Mouse (Mus musculus) splenic B cell, adult 2 months (primary cell): ENCODE results near the gene Fam168b.

Experiments
- DNase-seq: peaks from one replicate; pipeline ENCODE4 v3.0.0-alpha.2; 2011; ENCODE audit warnings: low read depth, low spot score
- H3K27me3 ChIP-seq: 2 replicates; pipeline ENCODE4 v1.6.1; 2012; ENCODE audit warnings: mild to moderate bottlenecking, low read length, moderate library complexity, mixed read lengths; ENCODE audit not compliant: control insufficient read depth, poor library complexity, insufficient read depth, severe bottlenecking
- H3K36me3 ChIP-seq: 2 replicates; pipeline ENCODE4 v1.6.1; 2012; ENCODE audit warnings: mild to moderate bottlenecking, low read length, moderate library complexity, mixed read lengths; ENCODE audit not compliant: control insufficient read depth, poor library complexity, insufficient read depth, severe bottlenecking

Fam168b gene

DNA sequence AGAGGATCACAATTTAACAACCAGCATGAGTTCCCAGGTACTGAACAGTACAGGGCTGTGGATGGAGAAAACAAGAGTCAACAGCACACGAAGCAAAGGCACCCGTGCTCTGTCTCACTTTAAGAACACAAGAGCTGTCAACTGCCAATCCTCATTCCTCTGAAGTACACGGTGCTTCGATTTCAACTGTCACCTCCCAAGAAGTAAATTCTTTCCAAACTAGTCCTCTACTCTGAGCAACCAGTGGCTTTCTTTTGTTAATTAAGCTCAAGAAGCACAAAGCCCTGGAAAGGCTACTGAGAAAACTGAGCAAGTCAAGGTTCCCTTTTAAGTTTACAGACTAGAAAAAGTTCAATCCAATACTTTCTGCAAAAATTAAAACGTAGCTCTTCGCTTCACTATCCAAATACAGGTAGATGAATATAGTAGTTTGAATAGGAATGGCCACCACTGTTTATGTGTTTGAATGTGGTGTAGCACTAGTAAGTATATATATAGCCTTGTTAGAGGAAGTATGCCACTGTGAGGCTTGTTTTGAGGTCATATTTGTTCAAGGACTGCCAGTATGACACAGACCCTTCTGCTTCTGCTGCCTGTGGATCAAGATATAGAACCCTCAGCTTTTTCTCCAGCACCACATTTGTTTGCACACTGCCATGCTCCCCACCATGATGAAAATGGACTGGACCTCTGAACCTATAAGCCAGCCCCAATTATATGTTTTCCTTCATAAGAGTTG, 4.7 kb downstream of the Fam168b start:
- Histone ChIP-seq H3K36me3 (no peaks in the 10 kb centered on the region; the same call in 1 of the 2 replicates), H3K27me3 (no peaks in the 10 kb centered on the region)
- DNase-seq, result peak; percentile 63

- DNase-seq, result no peak
- no peaks in the 10 kb centered on the region; the same call in 1 of the 2 replicates for H3K36me3 ChIP-seq
- H3K27me3 ChIP-seq, result no peaks in the 10 kb centered on the region
These were observed 8.0 kb downstream of the Fam168b start for GRCm38 (mm10) chr1:34834904-34835303.

- no peak for DNase-seq
- Histone ChIP-seq H3K36me3 (peaks cover 2% of the 10 kb centered on the region), H3K27me3 (no peaks in the 10 kb centered on the region)
These were observed 11.5 kb downstream of the Fam168b start for GRCm38 (mm10) chr1:34831381-34831780.

DNA sequence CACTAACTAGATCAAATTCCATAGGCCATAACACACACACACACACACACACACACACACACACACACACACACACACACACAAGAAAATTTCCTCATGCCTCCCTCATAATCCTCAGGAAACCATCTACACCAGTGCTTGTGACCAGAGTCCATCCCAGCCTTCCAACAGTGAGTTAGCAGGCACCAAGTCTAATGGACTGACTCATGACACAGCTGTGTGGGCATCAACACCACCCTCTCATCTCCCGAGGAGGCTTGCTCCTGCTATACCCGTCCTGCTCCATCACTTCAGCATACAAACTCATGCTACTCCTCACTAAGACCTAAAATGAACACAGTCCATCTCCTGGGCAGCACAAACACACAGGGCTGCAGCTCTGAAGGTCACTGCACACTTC, 11.9 kb downstream of the Fam168b start:
- peaks cover 4% of the 10 kb centered on the region for H3K36me3 ChIP-seq
- DNase-seq, result no peak
- H3K27me3 ChIP-seq, result no peaks in the 10 kb centered on the region

DNA sequence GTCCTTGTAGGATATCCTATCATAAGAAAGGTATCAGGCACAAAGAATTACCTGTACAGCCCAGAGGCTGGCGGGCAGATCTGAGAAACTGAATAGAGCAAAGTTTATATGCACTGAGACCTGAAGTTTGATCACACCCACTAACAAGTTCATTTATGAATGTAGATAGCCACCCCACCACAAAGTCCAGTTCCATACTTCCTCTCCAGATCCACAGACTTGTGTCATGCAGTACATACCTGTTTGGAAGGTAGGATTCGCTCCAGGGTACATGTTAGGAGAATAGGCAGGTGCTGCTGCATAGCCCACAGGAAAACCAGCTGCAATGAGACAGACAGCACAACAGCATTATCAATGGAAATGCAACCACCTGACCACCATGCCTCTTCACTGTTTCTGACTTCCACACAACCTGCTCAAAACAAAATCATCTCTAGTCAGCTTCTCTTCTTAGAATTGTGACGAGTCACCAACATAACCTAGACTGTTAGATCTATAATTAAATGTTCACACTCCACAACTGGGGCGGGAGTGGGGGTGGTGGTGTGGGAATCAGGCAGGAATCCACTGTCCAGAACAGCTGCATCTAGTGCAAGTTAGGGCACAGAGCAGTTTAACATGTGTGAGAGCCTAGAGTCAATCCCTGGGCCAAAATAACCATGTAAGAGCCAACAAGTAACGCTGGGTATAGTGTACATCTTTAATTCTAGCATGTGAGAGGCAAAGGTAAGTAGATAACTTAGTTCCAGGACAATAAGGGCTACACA, 14.2 kb downstream of the Fam168b start:
- H3K36me3 ChIP-seq, result peaks cover 5% of the 10 kb centered on the region
- no peak for DNase-seq
- H3K27me3 ChIP-seq, result no peaks in the 10 kb centered on the region

DNA sequence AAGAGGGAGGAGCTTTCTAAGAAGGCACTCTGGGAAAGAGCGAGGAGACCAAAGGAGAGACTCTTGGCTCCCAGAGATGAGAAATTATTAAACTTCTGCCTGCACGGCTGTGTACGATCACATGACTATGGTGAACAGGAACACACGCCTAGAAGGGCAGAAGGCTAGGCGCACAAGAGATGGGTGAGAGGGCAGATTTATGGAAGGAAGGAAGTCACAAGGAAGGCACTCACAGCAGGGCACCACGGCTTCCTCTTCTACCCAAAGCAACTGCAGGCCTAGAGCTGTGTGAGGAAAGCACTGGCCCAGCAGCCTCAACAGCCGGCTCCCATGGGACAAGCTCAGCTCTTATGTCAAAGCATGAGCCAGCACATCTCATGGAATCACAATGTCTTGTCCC, 15.0 kb downstream of the Fam168b start:
- DNase-seq, result peak; percentile 47
- no peaks in the 10 kb centered on the region for H3K27me3 ChIP-seq

DNA sequence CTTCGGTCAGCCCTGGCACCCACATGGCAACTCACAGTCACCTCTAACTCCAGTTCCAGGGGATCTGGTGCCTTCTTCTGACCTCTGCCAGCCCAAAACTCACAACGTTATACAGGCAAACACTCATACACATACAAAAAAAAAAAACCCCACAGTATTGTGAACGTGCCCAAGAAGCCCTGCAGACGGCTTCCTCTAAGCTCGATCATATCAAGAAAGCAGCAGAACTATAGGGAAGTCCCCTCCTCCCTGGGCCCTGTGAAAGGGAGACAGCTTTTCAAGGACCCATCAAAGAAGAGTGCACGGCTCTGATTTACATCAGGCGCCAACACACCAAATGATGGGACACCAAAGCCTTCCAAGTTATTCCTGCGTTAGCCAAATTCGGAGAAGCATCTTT, 17.0 kb downstream of the Fam168b start:
- Histone ChIP-seq H3K27me3 (no peaks in the 10 kb centered on the region), H3K36me3 (peaks cover 8% of the 10 kb centered on the region)
- DNase-seq, result no peak

More for the DNA sequence above, 15.0 kb downstream of the Fam168b start:
- H3K36me3 ChIP-seq, result peaks cover 5% of the 10 kb centered on the region

DNA sequence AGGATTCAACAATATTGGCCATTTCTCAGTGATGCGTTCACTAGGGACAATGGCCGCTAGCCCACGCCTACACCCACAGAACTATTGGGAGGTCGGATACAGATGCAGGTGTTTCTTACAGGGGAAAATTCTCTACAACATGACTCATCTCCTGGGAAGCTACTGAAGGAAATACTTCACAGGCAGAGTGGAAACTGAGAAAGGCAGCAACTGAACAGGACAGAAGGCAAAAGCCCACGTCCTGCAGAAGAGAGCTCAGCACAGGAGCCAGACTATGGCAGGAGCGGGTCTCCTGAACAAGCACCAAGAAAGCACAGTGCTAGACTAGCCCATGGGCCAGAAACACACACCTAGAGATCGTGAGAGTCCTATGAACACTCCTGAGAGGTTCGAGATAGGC, 18.7 kb downstream of the Fam168b start:
- H3K27me3 ChIP-seq, result no peaks in the 10 kb centered on the region
- no peak for DNase-seq
- H3K36me3 ChIP-seq, result peaks cover 8% of the 10 kb centered on the region

DNA sequence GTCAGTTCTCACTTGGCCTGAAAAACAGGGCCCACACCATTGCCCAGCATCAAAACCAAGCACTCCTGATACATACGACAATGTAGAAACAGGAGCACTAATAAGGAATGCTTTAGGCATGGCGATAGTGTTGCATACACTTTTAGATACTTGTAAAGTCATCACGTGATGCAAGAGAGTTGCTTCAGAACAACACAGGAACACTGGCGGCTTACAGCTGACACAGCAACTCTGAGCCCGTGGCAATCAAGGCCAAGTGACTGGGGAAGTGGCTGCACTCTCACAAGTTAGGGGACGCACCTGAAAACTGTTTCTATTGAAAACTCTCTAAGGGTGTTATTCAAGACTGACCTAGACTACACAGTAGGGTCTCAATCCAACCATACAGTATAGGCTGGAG, 19.5 kb downstream of the Fam168b start:
- DNase-seq, result no peak
- peaks cover 8% of the 10 kb centered on the region for H3K36me3 ChIP-seq

GRCm38 (mm10) chr1:34822746-34823145, 20.1 kb downstream of the Fam168b start:
- DNase-seq, result no peak
- Histone ChIP-seq H3K27me3 (no peaks in the 10 kb centered on the region), H3K36me3 (peaks cover 6% of the 10 kb centered on the region)

More for the DNA sequence above, 19.5 kb downstream of the Fam168b start:
- no peaks in the 10 kb centered on the region for H3K27me3 ChIP-seq

- DNase-seq, result no peak
- H3K27me3 ChIP-seq, result no peaks in the 10 kb centered on the region
- peaks cover 8% of the 10 kb centered on the region for H3K36me3 ChIP-seq
These were observed 20.9 kb downstream of the Fam168b start for GRCm38 (mm10) chr1:34822003-34822402.

- Histone ChIP-seq H3K27me3 (no peaks in the 10 kb centered on the region), H3K36me3 (peaks cover 8% of the 10 kb centered on the region)
- no peak for DNase-seq
These were observed 21.5 kb downstream of the Fam168b start for GRCm38 (mm10) chr1:34821411-34821810.

- DNase-seq, result no peak
- H3K36me3 ChIP-seq, result peaks cover 5% of the 10 kb centered on the region
- no peaks in the 10 kb centered on the region for H3K27me3 ChIP-seq
These were observed 23.5 kb downstream of the Fam168b start for GRCm38 (mm10) chr1:34819225-34819910.

- no peak for DNase-seq
- peaks cover 10% of the 10 kb centered on the region for H3K36me3 ChIP-seq
- no peaks in the 10 kb centered on the region for H3K27me3 ChIP-seq
These were observed 27.0 kb downstream of the Fam168b start for GRCm38 (mm10) chr1:34815843-34816242.
